Mouse (Mus musculus) liver, postnatal 0 days (tissue): ENCODE measurements around the gene Gli2. TPM values are rescaled to one million over a fixed set of nuclear protein-coding genes. Genes with fewer than 3 reads are reported as not detected.
A peak's percentile ranks its signal among the peaks of the same experiment; 100 is the strongest.

Experiments
- ATAC-seq: fragments of 200-750 bp; cut with Nextera tagmentation; 2 replicates; pipeline ENCODE4 v1.8.0; 2017; ENCODE audit warnings: mild to moderate bottlenecking, moderate library complexity
- DNase-seq: peaks from one replicate; pipeline ENCODE4 v3.0.0-alpha.2; 2016
- H3K27ac ChIP-seq: fragments of 300-500 bp; sonication (generic); 2 replicates; pipeline ENCODE4 v1.5.1; 2014; ENCODE audit warnings: antibody characterized with exemption, moderate library complexity, mild to moderate bottlenecking, low read depth
- H3K27me3 ChIP-seq: fragments of 300-500 bp; sonication (generic); 2 replicates; pipeline ENCODE4 v1.6.1; 2014; ENCODE audit warnings: low read length, control low read depth, mixed read lengths; ENCODE audit not compliant: insufficient read depth
- H3K36me3 ChIP-seq: fragments of 300-500 bp; sonication (generic); replicated peaks from 2 replicates; pipeline ENCODE4 v1.6.1; 2014; ENCODE audit warnings: mild to moderate bottlenecking, control low read depth, low read length, moderate library complexity, mixed read lengths; ENCODE audit not compliant: insufficient read depth
- H3K4me1 ChIP-seq: fragments of 300-500 bp; sonication (generic); 2 replicates; pipeline ENCODE4 v1.6.1; 2014; ENCODE audit warnings: antibody characterized with exemption, mild to moderate bottlenecking, control low read depth; ENCODE audit not compliant: insufficient read depth
- H3K4me2 ChIP-seq: fragments of 300-500 bp; sonication (generic); 2 replicates; pipeline ENCODE4 v1.6.1; 2014; ENCODE audit warnings: low read depth, mild to moderate bottlenecking, low read length, moderate library complexity, mixed read lengths
- H3K4me3 ChIP-seq: fragments of 300-500 bp; sonication (generic); 2 replicates; pipeline ENCODE4 v1.5.1; 2014; ENCODE audit warnings: low read depth, low read length
- H3K9ac ChIP-seq: fragments of 300-500 bp; sonication (generic); replicated peaks from 2 replicates; pipeline ENCODE4 v1.6.1; 2014; ENCODE audit warnings: mild to moderate bottlenecking, moderate library complexity
- H3K9me3 ChIP-seq: fragments of 300-500 bp; sonication (generic); 2 replicates; pipeline ENCODE4 v1.6.1; 2016; ENCODE audit warnings: mild to moderate bottlenecking, control low read depth, low read length, mixed read lengths
- CTCF ChIP-seq: sonication (generic); IDR thresholded peaks from 2 replicates; pipeline ENCODE4 v1.5.1; 2016; ENCODE audit warnings: antibody characterized with exemption, low read depth
- EP300 ChIP-seq: IDR thresholded peaks from 2 replicates; pipeline ENCODE4 v1.6.1; 2016; ENCODE audit warnings: antibody characterized with exemption, low read depth, mild to moderate bottlenecking
- WGBS: fragments of 180-500 bp; shearing (Covaris S2); extraction: QIAGEN DNeasy Blood & Tissue Kit; methylation state at CpG from one replicate; pipeline ENCODE4 v1.1.7; 2014; ENCODE audit not compliant: insufficient replicate concordance; 5-methylcytosine and 5-hydroxymethylcytosine counted together
- polyA plus RNA-seq: library from polyadenylated mRNA; unstranded; fragments of >200 nt; fragmentation: Nextera tagmentation; extraction: Ambion mirVana; gene quantifications from 2 replicates; pipeline ENCODE4 v1.2.1, GENCODE M21; 2015

The Gli2 gene
- polyA plus RNA-seq, 1 experiment from 2014 or later = 0.27 TPM

DNA sequence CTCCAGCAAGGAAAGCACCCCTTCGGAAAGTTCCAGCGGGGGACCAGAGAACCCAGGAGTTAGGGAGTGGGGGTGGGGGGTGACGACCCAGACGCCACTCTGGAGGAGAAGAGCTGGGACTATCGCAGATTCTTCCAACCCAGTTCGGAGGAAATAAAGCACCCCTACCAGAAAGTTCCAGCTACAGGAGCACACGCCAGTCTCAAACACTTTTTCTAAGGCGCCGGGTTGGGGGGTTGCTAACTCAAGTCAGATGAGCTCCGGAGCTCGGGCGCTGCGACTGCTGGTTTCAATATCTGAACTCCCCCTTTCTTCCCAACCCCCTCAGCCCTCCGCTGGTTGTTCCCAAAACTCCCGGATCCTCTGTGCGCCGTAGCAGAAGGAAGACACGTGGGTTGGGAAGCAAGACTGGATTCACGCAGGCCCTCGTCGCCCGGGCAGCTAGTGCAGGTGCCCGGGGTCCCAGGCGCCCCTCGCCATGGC lies 494 bp upstream of the Gli2 start:
- H3K4me3 ChIP-seq = peak overlapping the region; percentile 46
- WGBS = 0% methylated on average over 25 of the region's 25 CpGs
- peak overlapping the region; percentile 34; the same call in 1 of the 2 replicates for H3K9ac ChIP-seq
- H3K27ac ChIP-seq = no peak overlapping the region
- H3K27me3 ChIP-seq = peaks cover 65% of the 10 kb centered on the region
- DNase-seq (no peak), ATAC-seq (peak; percentile 17; the same call in 1 of the 2 replicates)
- H3K4me2 ChIP-seq = peak overlapping the region; percentile 74
- H3K4me1 ChIP-seq = peaks cover 8% of the 10 kb centered on the region
- no peaks in the 10 kb centered on the region for H3K9me3 ChIP-seq
- no peak for TF ChIP-seq EP300
- TF ChIP-seq CTCF = no peak
- H3K36me3 ChIP-seq = no peaks in the 10 kb centered on the region

DNA sequence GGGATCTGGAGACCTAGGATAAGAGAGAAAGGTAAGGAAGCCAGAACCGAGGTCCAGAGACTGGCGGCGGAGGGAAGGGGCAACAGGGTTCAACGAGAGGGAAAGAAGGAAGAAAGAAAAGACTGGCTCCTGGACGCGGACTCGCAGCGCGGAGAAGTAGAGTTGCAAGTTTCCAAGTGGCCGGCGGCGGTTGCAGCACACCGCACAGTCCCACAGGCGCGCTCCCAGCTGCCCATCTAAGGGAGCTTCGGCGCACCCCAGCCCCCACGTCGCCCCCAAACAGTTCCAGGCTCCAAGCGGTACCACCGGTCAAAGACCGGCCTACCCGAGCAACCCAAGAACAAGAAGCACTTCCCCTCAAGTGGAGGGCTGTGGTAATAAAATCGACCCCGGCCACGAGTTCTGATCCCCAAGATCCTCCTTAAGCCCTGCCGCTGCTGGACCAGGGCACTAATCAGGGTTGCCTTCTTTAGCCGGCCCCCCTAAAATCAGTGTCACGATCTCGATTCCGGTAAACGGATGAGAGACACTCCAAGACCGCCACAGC lies 715 bp downstream of the Gli2 start:
- DNase-seq (no peak), ATAC-seq (no peak)
- peaks cover 10% of the 10 kb centered on the region for H3K4me1 ChIP-seq
- H3K9ac ChIP-seq = 0 out of 2 replicates have a peak overlapping the region, but pooled peaks have one; percentile 16
- H3K27ac ChIP-seq = no peak overlapping the region
- peaks cover 72% of the 10 kb centered on the region for H3K27me3 ChIP-seq
- WGBS = 2% methylated on average over 33 of the region's 33 CpGs
- TF ChIP-seq CTCF (no peak), EP300 (no peak)
- no peaks in the 10 kb centered on the region for H3K36me3 ChIP-seq
- H3K9me3 ChIP-seq = no peaks in the 10 kb centered on the region
- H3K4me3 ChIP-seq = peak overlapping the region; percentile 46
- peak overlapping the region; percentile 74 for H3K4me2 ChIP-seq

- peaks cover 76% of the 10 kb centered on the region for H3K27me3 ChIP-seq
- ATAC-seq (no peak), DNase-seq (no peak)
- H3K4me2 ChIP-seq = peak overlapping the region; percentile 74
- peak overlapping the region; percentile 46 for H3K4me3 ChIP-seq
- H3K36me3 ChIP-seq = no peaks in the 10 kb centered on the region
- no peaks in the 10 kb centered on the region for H3K9me3 ChIP-seq
- H3K9ac ChIP-seq = no peak overlapping the region
- H3K27ac ChIP-seq = no peak overlapping the region
- H3K4me1 ChIP-seq = peaks cover 11% of the 10 kb centered on the region
- no peak for TF ChIP-seq CTCF
- no peak for TF ChIP-seq EP300
- WGBS = 2% methylated on average over 21 of the region's 21 CpGs
Measured at GRCm38 (mm10) chr1:119051938-119052551, 1.4 kb downstream of the Gli2 start.

GRCm38 (mm10) chr1:119051192-119051937 lies 2.1 kb downstream of the Gli2 start:
- H3K4me3 ChIP-seq = peak overlapping the region; percentile 46; the same call in 1 of the 2 replicates
- no peak for DNase-seq
- H3K9ac ChIP-seq = no peak overlapping the region
- peak overlapping the region; percentile 44 for H3K4me2 ChIP-seq
- WGBS = 8% methylated on average over 21 of the region's 21 CpGs
- no peak for ATAC-seq
- H3K36me3 ChIP-seq = no peaks in the 10 kb centered on the region
- H3K27ac ChIP-seq = no peak overlapping the region
- no peaks in the 10 kb centered on the region for H3K9me3 ChIP-seq
- H3K4me1 ChIP-seq = peaks cover 11% of the 10 kb centered on the region
- H3K27me3 ChIP-seq = peaks cover 76% of the 10 kb centered on the region
- no peak for TF ChIP-seq CTCF
- no peak for TF ChIP-seq EP300

DNA sequence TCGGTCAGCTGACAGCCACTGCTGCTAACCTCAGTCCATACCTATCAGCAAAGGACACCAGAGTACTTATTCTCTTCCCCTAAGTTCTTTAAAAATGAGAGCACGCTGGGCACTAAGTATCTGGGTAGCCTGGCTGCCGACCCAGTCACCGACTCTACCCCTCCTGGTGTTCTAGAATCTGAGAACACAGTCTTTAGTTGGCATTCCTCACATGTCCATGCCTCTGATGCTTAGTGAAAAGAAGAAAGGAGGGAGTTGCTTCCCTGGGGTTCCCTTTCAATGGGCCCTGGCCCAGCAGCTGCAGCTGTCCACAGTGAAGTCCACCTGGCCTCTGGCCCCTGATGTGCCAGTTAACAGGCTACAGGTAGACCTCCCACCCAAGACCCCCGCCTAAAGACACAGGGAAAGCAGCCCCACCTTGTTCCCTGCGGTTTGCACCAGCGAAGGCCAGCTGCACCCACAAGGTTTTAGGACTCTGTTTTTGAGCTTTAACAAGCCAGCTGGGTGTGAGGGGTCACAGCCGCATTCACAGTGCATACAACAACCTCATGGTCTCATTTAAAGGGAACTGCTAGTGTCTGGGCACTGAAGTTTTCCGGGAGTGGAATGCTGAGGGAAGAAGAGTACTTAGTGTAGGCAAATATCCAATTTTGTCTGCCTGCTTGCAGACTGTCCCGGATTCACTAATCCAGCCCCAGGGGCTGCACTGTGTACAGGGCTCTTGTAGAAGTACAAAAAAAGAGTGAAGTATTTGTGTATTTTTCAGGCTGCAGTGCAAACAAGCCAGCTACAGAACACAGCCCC lies 3.4 kb downstream of the Gli2 start:
- no peak overlapping the region for H3K4me3 ChIP-seq
- no peaks in the 10 kb centered on the region for H3K9me3 ChIP-seq
- H3K27me3 ChIP-seq = peaks cover 77% of the 10 kb centered on the region
- no peak overlapping the region for H3K27ac ChIP-seq
- H3K9ac ChIP-seq = no peak overlapping the region
- peaks cover 11% of the 10 kb centered on the region for H3K4me1 ChIP-seq
- no peaks in the 10 kb centered on the region for H3K36me3 ChIP-seq
- TF ChIP-seq CTCF (no peak), EP300 (no peak)
- WGBS = 24% methylated on average over 10 of the region's 10 CpGs
- ATAC-seq (no peak), DNase-seq (no peak)
- no peak overlapping the region for H3K4me2 ChIP-seq

GRCm38 (mm10) chr1:119048988-119049387 lies 4.4 kb downstream of the Gli2 start:
- Histone ChIP-seq H3K4me1 (peaks cover 11% of the 10 kb centered on the region), H3K36me3 (no peaks in the 10 kb centered on the region), H3K27ac (no peak overlapping the region), H3K27me3 (peaks cover 69% of the 10 kb centered on the region), H3K4me3 (no peak overlapping the region), H3K9ac (no peak overlapping the region), H3K4me2 (no peak overlapping the region), H3K9me3 (no peaks in the 10 kb centered on the region)
- ATAC-seq (no peak), DNase-seq (no peak)
- no peak for TF ChIP-seq CTCF
- TF ChIP-seq EP300 = no peak
- 17% methylated on average over 11 of the region's 11 CpGs for WGBS
